Mouse (Mus musculus): ENCODE measurements around the gene Tns1. TPM values are rescaled to one million over a fixed set of nuclear protein-coding genes. Genes with fewer than 3 reads are reported as not detected.

Tns1 gene
- polyA plus RNA-seq (2015; fragmentation: Illumina TruSeq; extraction: RNeasy Lipid Tissue Mini Kit (QIAGEN cat#74804); ENCODE audit: insufficient read depth, low replicate concordance) = 24.1 TPM

DNA sequence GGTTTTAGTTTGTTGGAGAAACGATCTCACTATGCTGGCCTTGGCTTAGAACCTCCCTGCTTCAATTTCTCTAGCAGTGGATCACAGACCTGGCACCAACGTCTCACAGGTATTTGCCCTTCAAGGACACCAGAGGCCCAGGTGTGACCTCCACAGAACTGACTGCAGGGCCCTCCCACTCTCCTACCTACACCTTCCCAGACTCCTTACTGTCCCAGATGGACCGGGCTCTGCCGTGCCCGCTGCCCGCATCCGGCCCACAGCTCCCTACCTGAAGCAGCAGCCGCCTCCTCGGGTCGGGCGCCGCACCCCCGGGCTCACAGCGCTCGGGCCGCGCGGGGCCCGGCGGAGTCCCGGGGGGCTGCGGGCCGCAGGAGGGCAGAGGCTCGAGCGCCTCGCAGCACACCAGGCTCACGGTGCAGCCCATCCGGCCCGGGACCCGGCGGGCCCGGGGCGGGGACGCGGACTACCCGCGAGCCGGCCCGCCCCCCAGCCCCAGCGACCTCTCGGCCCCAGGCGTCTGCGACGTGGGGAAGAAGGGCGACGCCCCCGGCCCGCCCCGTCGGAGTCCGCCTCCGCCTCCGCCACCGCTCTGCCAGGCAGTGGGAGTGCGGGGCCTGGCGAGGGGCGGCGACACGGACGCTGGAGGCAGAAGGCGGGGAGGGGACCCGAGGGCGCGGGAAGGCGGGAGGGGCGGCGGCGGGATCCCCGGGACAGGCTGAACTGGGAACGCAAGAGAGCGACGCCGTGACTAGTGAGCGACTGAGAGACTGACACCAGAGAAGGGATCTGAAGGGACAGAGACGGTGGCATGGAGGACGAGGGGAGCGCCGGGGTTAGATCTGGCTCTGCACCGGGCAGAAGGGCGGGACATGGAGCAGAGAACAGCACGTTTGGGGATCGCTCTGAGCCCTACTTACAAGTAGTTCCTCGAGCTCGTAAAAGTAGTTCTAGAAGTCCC, at the start of gene Tns1:
Gene Tns1, minus strand, starts transcription at position 429 of the 961 bp plus-strand sequence.

DNA sequence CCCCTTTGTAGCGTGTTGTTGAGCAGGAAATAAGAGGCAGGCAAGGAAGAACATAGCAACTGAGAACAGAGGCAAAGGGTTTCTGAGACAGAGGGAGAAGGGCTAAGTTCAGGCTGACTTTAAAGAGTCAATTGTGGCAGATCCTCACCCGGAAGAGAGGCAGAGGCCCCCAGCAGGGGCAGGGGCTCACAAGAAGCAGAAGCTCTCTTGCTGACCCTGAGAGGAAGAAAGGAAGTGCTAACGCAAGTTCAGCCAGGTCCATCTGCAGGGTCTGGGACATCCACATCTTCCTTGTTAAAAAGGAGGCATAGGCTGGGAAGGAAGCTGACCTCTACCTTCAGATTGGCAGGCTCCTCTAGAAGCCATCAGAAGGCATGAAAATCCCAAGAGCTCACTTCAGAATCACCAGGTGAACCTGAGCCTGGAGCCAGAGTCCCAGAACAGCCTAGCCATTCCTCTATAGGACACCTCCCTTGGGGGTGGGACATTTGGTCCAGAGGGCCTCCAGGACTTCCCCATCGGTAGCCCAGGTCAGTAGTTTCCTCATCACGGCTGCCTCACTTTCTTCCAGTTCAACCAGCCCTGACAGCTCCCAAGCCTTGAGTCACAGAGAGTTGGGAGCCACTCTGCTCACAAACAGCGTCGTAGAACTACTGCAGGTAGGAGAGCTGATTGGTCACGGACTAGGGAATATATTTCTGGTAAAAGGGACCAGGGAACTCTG, 29.4 kb upstream of the Tns1 start, which contains the start of gene Cxcr2:
Gene Cxcr2, plus strand, starts transcription at position 529 of the 724 bp plus-strand sequence.

GRCm38 (mm10) chr1:74124991-74125552, 823 bp upstream of the Tns1 start, which contains the start of gene Rufy4:
Gene Rufy4 (plus strand): TSS chr1:74125541.

Other genes with a start within 250 kb of the Tns1 start
- 1.6 TPM for gene Rufy4, start 1.1 kb upstream of the Tns1 start, polyA plus RNA-seq (2015; fragmentation: Illumina TruSeq; extraction: RNeasy Lipid Tissue Mini Kit (QIAGEN cat#74804); ENCODE audit: insufficient read depth, low replicate concordance)
- gene Cxcr2, start 29.5 kb upstream of the Tns1 start, polyA plus RNA-seq (2015; fragmentation: Illumina TruSeq; extraction: RNeasy Lipid Tissue Mini Kit (QIAGEN cat#74804); ENCODE audit: insufficient read depth, low replicate concordance) = 29.0 TPM
- gene Cxcr1, start 70.2 kb upstream of the Tns1 start, polyA plus RNA-seq (2015; fragmentation: Illumina TruSeq; extraction: RNeasy Lipid Tissue Mini Kit (QIAGEN cat#74804); ENCODE audit: insufficient read depth, low replicate concordance) = 0.29 TPM
- 706 TPM for gene Arpc2, start 111.6 kb upstream of the Tns1 start, polyA plus RNA-seq (2015; fragmentation: Illumina TruSeq; extraction: RNeasy Lipid Tissue Mini Kit (QIAGEN cat#74804); ENCODE audit: insufficient read depth, low replicate concordance)
- gene Gpbar1, start 154.1 kb upstream of the Tns1 start, polyA plus RNA-seq (2015; fragmentation: Illumina TruSeq; extraction: RNeasy Lipid Tissue Mini Kit (QIAGEN cat#74804); ENCODE audit: insufficient read depth, low replicate concordance) = not detected
- 42.9 TPM for gene Aamp, start 160.3 kb upstream of the Tns1 start, polyA plus RNA-seq (2015; fragmentation: Illumina TruSeq; extraction: RNeasy Lipid Tissue Mini Kit (QIAGEN cat#74804); ENCODE audit: insufficient read depth, low replicate concordance)
- gene Pnkd, start 160.5 kb upstream of the Tns1 start, polyA plus RNA-seq (2015; fragmentation: Illumina TruSeq; extraction: RNeasy Lipid Tissue Mini Kit (QIAGEN cat#74804); ENCODE audit: insufficient read depth, low replicate concordance) = 18.4 TPM
- 21.1 TPM for gene Tmbim1, start 181.2 kb upstream of the Tns1 start, polyA plus RNA-seq (2015; fragmentation: Illumina TruSeq; extraction: RNeasy Lipid Tissue Mini Kit (QIAGEN cat#74804); ENCODE audit: insufficient read depth, low replicate concordance)
- 0.64 TPM for gene Catip, start 237.7 kb upstream of the Tns1 start, polyA plus RNA-seq (2015; fragmentation: Illumina TruSeq; extraction: RNeasy Lipid Tissue Mini Kit (QIAGEN cat#74804); ENCODE audit: insufficient read depth, low replicate concordance)